Mouse (Mus musculus) hindbrain, embryonic 14.5 days (tissue): ENCODE results near the gene Gsg1. TPM values are rescaled to one million over a fixed set of nuclear protein-coding genes. Genes with fewer than 3 reads are reported as not detected.

Experiments used
- ATAC-seq: fragments of 200-750 bp; cut with Nextera tagmentation; 2 replicates; pipeline ENCODE4 v1.8.0; 2017; ENCODE audit warnings: moderate number of reproducible peaks, mild to moderate bottlenecking, moderate TSS enrichment, moderate library complexity; ENCODE audit not compliant: low FRiP score
- DNase-seq: peaks from one replicate; pipeline ENCODE4 v3.0.0-alpha.2; 2015; ENCODE audit warnings: low spot score
- H3K27ac ChIP-seq: fragments of 300-500 bp; sonication (generic); 2 replicates; pipeline ENCODE4 v1.5.1; 2014; ENCODE audit warnings: mild to moderate bottlenecking, moderate library complexity
- H3K27me3 ChIP-seq: fragments of 300-500 bp; sonication (generic); 2 replicates; pipeline ENCODE4 v1.6.1; 2014; ENCODE audit warnings: mild to moderate bottlenecking, low read length, mixed read lengths; ENCODE audit not compliant: control insufficient read depth, insufficient read depth
- H3K36me3 ChIP-seq: fragments of 300-500 bp; sonication (generic); replicated peaks from 2 replicates; pipeline ENCODE4 v1.6.1; 2014; ENCODE audit not compliant: control insufficient read depth, insufficient read depth
- H3K4me1 ChIP-seq: fragments of 300-500 bp; sonication (generic); replicated peaks from 2 replicates; pipeline ENCODE4 v1.6.1; 2014; ENCODE audit warnings: antibody characterized with exemption, low read length, mixed read lengths; ENCODE audit not compliant: control insufficient read depth, insufficient read depth
- H3K4me2 ChIP-seq: fragments of 300-500 bp; sonication (generic); replicated peaks from 2 replicates; pipeline ENCODE4 v1.6.1; 2014; ENCODE audit warnings: mild to moderate bottlenecking, moderate library complexity
- H3K4me3 ChIP-seq: fragments of 300-500 bp; sonication (generic); replicated peaks from 2 replicates; pipeline ENCODE4 v1.5.1; 2014; ENCODE audit warnings: mild to moderate bottlenecking, low read length
- H3K9ac ChIP-seq: fragments of 300-500 bp; sonication (generic); 2 replicates; pipeline ENCODE4 v1.6.1; 2014
- H3K9me3 ChIP-seq: fragments of 300-500 bp; sonication (generic); 2 replicates; pipeline ENCODE4 v1.6.1; 2016; ENCODE audit warnings: low read length; ENCODE audit not compliant: control insufficient read depth
- WGBS: fragments of 180-500 bp; shearing (Covaris S2); extraction: QIAGEN DNeasy Blood & Tissue Kit; methylation state at CpG from one replicate; pipeline ENCODE4 v1.1.7; 2014; 5-methylcytosine and 5-hydroxymethylcytosine counted together
- polyA plus RNA-seq: library from polyadenylated mRNA; unstranded; fragments of >200 nt; fragmentation: Nextera tagmentation; extraction: Ambion mirVana; gene quantifications from 2 replicates; pipeline ENCODE4 v1.2.1, GENCODE M21; 2014

The Gsg1 gene
- polyA plus RNA-seq, 1 experiment from 2014 or later: 0.15 TPM

- no peak for ATAC-seq
- H3K27me3 ChIP-seq: no peaks in the 10 kb centered on the region
- H3K9ac ChIP-seq: no peak overlapping the region
- H3K4me1 ChIP-seq: 0 out of 2 replicates have a peak, but pooled peaks cover 3% of the 10 kb centered on the region
- 0 out of 2 replicates have a peak, but pooled peaks cover 3% of the 10 kb centered on the region for H3K9me3 ChIP-seq
- H3K27ac ChIP-seq: no peak overlapping the region
- no peaks in the 10 kb centered on the region for H3K36me3 ChIP-seq
- no peak overlapping the region for H3K4me2 ChIP-seq
- no peak overlapping the region for H3K4me3 ChIP-seq
- no peak for DNase-seq
- 86% methylated on average over 3 of the region's 3 CpGs for WGBS
Observed at GRCm38 (mm10) chr6:135267221-135267620, 13.1 kb upstream of the Gsg1 start.

GRCm38 (mm10) chr6:135266056-135266455 lies 11.9 kb upstream of the Gsg1 start:
- H3K9ac ChIP-seq: no peak overlapping the region
- no peak overlapping the region for H3K4me3 ChIP-seq
- ATAC-seq (no peak), DNase-seq (no peak)
- no peaks in the 10 kb centered on the region for H3K36me3 ChIP-seq
- no peak overlapping the region for H3K4me2 ChIP-seq
- no peak overlapping the region for H3K27ac ChIP-seq
- 0 out of 2 replicates have a peak, but pooled peaks cover 3% of the 10 kb centered on the region for H3K9me3 ChIP-seq
- H3K4me1 ChIP-seq: 0 out of 2 replicates have a peak, but pooled peaks cover 3% of the 10 kb centered on the region
- no peaks in the 10 kb centered on the region for H3K27me3 ChIP-seq
- WGBS: 100% methylated on average over 1 of the region's 1 CpGs

- no peak overlapping the region for H3K9ac ChIP-seq
- H3K4me3 ChIP-seq: no peak overlapping the region
- DNase-seq (no peak), ATAC-seq (no peak)
- no peaks in the 10 kb centered on the region for H3K27me3 ChIP-seq
- WGBS: 96% methylated on average over 6 of the region's 6 CpGs
- no peak overlapping the region for H3K4me2 ChIP-seq
- 0 out of 2 replicates have a peak, but pooled peaks cover 3% of the 10 kb centered on the region for H3K9me3 ChIP-seq
- no peak overlapping the region for H3K27ac ChIP-seq
- no peaks in the 10 kb centered on the region for H3K4me1 ChIP-seq
- no peaks in the 10 kb centered on the region for H3K36me3 ChIP-seq
Observed at GRCm38 (mm10) chr6:135264136-135264535, 10.0 kb upstream of the Gsg1 start.

GRCm38 (mm10) chr6:135262565-135262964 lies 8.4 kb upstream of the Gsg1 start:
- H3K4me2 ChIP-seq: no peak overlapping the region
- no peak overlapping the region for H3K9ac ChIP-seq
- 0 out of 2 replicates have a peak, but pooled peaks cover 3% of the 10 kb centered on the region for H3K9me3 ChIP-seq
- no peaks in the 10 kb centered on the region for H3K36me3 ChIP-seq
- H3K27me3 ChIP-seq: no peaks in the 10 kb centered on the region
- no peak overlapping the region for H3K27ac ChIP-seq
- DNase-seq (no peak), ATAC-seq (no peak)
- H3K4me1 ChIP-seq: no peaks in the 10 kb centered on the region
- H3K4me3 ChIP-seq: no peak overlapping the region
- WGBS: 77% methylated on average over 2 of the region's 2 CpGs

GRCm38 (mm10) chr6:135261124-135261523 lies 7.0 kb upstream of the Gsg1 start:
- Histone ChIP-seq H3K4me1 (no peaks in the 10 kb centered on the region), H3K36me3 (no peaks in the 10 kb centered on the region), H3K27ac (no peak overlapping the region), H3K4me3 (no peak overlapping the region), H3K9me3 (0 out of 2 replicates have a peak, but pooled peaks cover 3% of the 10 kb centered on the region), H3K4me2 (no peak overlapping the region), H3K27me3 (no peaks in the 10 kb centered on the region), H3K9ac (no peak overlapping the region)
- 91% methylated on average over 9 of the region's 9 CpGs for WGBS
- ATAC-seq: no peak
- DNase-seq: no peak

- H3K4me1 ChIP-seq: no peaks in the 10 kb centered on the region
- H3K4me2 ChIP-seq: no peak overlapping the region
- H3K9ac ChIP-seq: no peak overlapping the region
- no peaks in the 10 kb centered on the region for H3K27me3 ChIP-seq
- H3K4me3 ChIP-seq: no peak overlapping the region
- 92% methylated on average over 6 of the region's 6 CpGs for WGBS
- DNase-seq: no peak
- no peaks in the 10 kb centered on the region for H3K36me3 ChIP-seq
- ATAC-seq: no peak
- H3K9me3 ChIP-seq: 0 out of 2 replicates have a peak, but pooled peaks cover 3% of the 10 kb centered on the region
- no peak overlapping the region for H3K27ac ChIP-seq
Observed at GRCm38 (mm10) chr6:135260435-135260834, 6.3 kb upstream of the Gsg1 start.

- Histone ChIP-seq H3K4me1 (peaks cover 20% of the 10 kb centered on the region), H3K27me3 (no peaks in the 10 kb centered on the region), H3K36me3 (no peaks in the 10 kb centered on the region), H3K9ac (peak overlapping the region; percentile 16; the same call in 1 of the 2 replicates), H3K9me3 (no peaks in the 10 kb centered on the region), H3K27ac (peak overlapping the region; percentile 70), H3K4me2 (peak overlapping the region; percentile 44), H3K4me3 (no peak overlapping the region)
- ATAC-seq (peak; percentile 87), DNase-seq (peak; percentile 77)
- 3% methylated on average over 16 of the region's 16 CpGs for WGBS
Observed at GRCm38 (mm10) chr6:135252728-135253077, 1.4 kb downstream of the Gsg1 start.

GRCm38 (mm10) chr6:135251849-135252727 lies 2.1 kb downstream of the Gsg1 start:
- Histone ChIP-seq H3K27me3 (no peaks in the 10 kb centered on the region), H3K9me3 (no peaks in the 10 kb centered on the region), H3K4me1 (peaks cover 20% of the 10 kb centered on the region), H3K4me3 (no peak overlapping the region), H3K9ac (peak overlapping the region; percentile 16; the same call in 1 of the 2 replicates), H3K27ac (peak overlapping the region; percentile 70), H3K4me2 (peak overlapping the region; percentile 44), H3K36me3 (no peaks in the 10 kb centered on the region)
- ATAC-seq (peak; percentile 64), DNase-seq (no peak)
- 44% methylated on average over 24 of the region's 24 CpGs for WGBS

- H3K4me2 ChIP-seq: no peak overlapping the region
- DNase-seq (no peak), ATAC-seq (no peak)
- H3K36me3 ChIP-seq: no peaks in the 10 kb centered on the region
- WGBS: 66% methylated on average over 19 of the region's 19 CpGs
- no peak overlapping the region for H3K9ac ChIP-seq
- no peaks in the 10 kb centered on the region for H3K27me3 ChIP-seq
- no peak overlapping the region for H3K4me3 ChIP-seq
- H3K27ac ChIP-seq: no peak overlapping the region
- no peaks in the 10 kb centered on the region for H3K9me3 ChIP-seq
- peaks cover 20% of the 10 kb centered on the region for H3K4me1 ChIP-seq
Observed at GRCm38 (mm10) chr6:135250926-135251699, 3.0 kb downstream of the Gsg1 start.
